Mouse (Mus musculus) G1E (cell line): ENCODE results near the gene Hsd3b7.

Experiments
- CTCF ChIP-seq: IDR thresholded peaks from 2 replicates; pipeline ENCODE4 v1.5.1; 2012; ENCODE audit warnings: low read depth, low read length, inconsistent platforms, mixed read lengths
- GATA1 ChIP-seq: IDR thresholded peaks from 2 replicates; pipeline ENCODE4 v1.6.1; 2012; ENCODE audit warnings: borderline replicate concordance, low read length, inconsistent platforms, mixed read lengths
- GATA2 ChIP-seq: IDR thresholded peaks from 2 replicates; pipeline ENCODE4 v1.6.1; 2012; ENCODE audit warnings: low read depth, low read length, inconsistent platforms, borderline replicate concordance
- POLR2AphosphoS5 ChIP-seq: IDR thresholded peaks from 2 replicates; pipeline ENCODE4 v1.6.1; 2012; ENCODE audit warnings: low read depth, low read length, inconsistent platforms; ENCODE audit not compliant: insufficient replicate concordance
- TAL1 ChIP-seq: conservative IDR thresholded peaks from 2 replicates; pipeline ENCODE4 v1.6.1; 2012; ENCODE audit warnings: low read depth, low read length, inconsistent platforms, mixed read lengths

DNA sequence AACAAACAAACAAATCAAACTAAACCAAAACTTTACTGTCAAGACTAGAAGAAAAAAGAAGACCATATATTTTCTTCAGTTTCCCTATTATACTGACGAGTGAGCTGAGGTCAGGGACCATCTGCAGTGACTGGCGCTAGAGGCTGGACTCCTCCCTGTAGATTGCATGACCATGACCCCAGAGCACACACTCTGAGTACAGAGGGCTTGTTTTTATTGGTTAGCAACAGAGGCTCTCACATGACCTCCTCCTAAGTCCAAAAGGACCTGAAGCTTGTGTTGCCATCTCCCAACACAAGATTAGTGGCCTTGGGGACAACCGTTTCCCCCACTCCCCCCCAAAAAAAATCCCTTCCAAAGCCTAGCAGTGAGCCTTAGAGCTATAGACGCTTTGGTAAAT, 13.4 kb downstream of the Hsd3b7 start:
- TF ChIP-seq CTCF (no peak), GATA1 (no peak), POLR2AphosphoS5 (no peak), TAL1 (no peak), GATA2 (no peak)
